Mouse (Mus musculus) lung, adult 10 weeks (tissue): ENCODE results near the gene Tlcd2. TPM values are rescaled to one million over a fixed set of nuclear protein-coding genes. Genes with fewer than 3 reads are reported as not detected.

Experiments used
- polyA plus RNA-seq: library from polyadenylated mRNA; stranded (reverse); fragments of 350-450 nt; fragmentation: Illumina TruSeq; extraction: RNeasy Lipid Tissue Mini Kit (QIAGEN cat#74804); gene quantifications from one replicate; pipeline ENCODE4 v1.2.3, GENCODE M21; 2014; ENCODE audit warnings: low read depth, low replicate concordance; ENCODE audit not compliant: insufficient read depth

Tlcd2 gene
- 5.9 TPM for polyA plus RNA-seq

DNA sequence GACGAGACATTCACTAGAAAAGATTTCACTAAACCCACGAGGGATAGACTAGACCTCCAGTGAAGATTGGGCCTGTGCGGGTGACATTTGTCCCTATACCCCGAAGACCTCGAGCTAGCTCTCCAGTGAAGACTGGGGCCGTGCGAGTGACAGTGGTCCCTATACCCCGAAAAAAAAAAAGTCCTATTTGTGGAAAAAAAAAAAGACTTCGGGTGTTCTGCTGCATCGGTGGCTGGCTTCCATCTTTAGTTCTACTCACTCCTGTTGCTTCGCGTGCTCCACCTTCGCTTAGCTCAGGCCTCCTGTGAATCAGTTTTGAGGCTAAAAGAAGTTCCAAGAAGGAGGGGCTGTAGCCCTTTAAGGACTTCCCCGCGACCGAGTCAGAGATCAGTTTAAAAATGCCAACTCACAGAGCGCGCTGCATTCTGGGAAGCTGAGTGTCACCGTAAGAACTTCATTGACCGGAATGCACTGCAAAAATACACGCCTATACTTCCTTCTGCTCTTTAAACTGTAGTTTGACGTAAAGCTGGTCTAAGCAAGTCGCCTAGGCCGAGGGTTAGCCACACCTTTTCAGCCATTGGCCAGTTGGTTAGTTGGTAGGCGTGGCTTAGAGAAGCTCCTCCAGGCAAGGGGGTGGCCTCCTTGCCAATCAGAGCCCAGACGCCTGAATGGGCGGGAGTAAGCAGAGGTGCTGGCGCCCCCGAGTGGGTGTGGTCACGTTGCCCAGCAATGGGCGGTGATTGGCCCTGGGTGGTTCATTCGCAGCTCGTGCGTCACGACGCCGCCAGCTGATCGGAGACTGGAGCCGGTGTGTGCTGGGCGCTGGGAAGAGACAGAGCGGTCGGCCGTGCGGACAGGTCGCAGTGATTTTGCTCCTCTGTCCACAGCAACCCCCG, at the start of gene Tlcd2:
Gene Tlcd2 (plus strand): TSS at position 872 of the 899 bp plus-strand sequence.

GRCm38 (mm10) chr11:75422013-75422792, 39.3 kb upstream of the Tlcd2 start, which contains the start of gene Serpinf1:
Gene Serpinf1, minus strand, starts transcription at chr11:75422701.

GRCm38 (mm10) chr11:75439363-75439762, 22.2 kb upstream of the Tlcd2 start, which contains the start of gene Serpinf2:
Gene Serpinf2, minus strand, starts transcription at chr11:75439591.

DNA sequence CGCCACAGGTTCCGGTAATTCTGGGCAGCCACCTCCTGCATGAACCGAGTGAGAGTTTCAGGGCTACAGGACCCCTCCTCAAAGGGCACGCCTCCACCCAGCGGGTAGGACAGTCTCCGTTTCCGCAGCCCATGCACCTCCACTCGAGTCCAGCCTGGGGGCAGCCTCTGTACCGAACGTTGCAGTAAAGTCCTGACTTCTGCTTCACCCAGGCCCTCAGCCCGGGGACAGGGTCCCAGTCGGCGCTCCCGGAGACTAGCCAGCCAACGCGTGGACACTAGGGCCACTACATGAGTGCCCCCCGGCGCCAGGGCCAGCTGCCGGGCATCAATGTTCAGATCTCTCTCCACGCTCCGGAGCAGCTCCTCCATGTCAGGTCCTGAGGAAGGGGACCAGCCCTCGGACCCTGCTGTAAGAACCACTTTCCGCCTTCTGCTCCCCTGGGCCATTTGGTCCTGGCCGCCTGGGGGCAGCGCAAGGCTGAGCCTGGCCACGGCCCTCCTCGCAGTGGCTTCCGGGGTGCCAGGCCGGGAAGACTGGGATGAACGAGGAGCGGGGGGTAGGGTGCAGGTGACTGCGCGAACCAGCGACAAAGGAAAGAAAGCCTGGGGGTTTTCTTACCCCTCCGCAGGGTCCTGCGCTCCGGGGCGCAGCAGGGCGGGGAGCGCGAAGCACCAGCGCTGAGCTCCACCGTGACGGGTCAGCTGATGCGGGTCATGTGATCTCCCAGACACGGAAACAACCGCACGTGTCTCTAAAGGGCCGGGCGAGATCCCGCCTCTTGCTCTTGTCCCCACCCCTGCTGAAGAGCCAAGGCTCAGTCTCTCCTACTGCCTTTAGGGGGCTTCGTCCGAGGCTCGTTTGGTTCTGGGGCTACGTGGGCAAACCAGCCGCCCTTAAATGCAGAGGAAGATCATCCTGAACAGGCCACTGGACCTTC, 7.3 kb upstream of the Tlcd2 start, which contains the start of gene Wdr81:
Gene Wdr81 (minus strand): TSS at position 727 of the 940 bp plus-strand sequence.

GRCm38 (mm10) chr11:75486601-75487285, 25.2 kb downstream of the Tlcd2 start, which contains the start of gene Prpf8:
Gene Prpf8, plus strand, starts transcription at chr11:75486816.

DNA sequence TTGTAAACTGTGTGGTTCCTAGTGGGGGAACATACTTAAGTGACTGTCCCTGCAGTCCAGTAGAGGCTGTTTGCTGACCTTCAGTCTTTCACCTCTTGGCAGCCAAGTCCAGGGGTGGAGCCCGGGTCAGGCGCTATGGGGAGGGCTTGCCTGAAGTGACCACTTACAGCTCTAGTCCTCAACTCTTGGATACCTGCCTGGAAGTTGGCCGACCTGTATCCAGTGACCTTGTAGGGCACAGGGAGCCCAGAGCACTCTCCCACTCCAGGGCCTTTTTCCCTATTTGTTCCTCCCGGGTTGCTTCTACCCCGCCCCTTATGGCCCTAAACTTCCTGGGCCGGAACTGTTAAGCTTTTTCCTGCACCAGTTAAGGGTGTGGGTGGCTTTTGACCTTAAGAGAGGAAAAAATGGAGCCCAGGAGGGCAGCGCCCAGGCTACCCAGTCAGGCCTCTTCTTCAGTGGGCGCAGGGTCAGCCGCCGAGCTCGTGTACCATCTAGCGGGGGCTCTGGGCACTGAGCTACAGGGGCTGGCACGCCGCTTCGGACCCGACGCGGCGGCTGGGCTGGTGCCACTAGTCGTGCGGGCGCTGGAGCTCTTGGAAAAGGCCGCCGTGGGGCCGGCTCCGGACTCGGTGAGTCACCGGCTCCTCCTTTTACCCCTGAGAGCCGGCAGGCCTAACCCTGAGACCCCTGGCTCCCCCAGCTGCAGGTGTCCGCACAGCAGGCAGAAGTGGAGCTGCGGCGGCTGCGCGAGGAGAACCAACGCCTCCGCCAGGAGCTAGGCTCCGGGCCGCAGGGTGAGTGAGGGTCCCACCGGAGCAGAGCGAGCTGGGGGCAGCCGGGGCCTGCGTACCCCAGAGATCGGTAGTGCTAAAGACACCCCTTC, 48.5 kb downstream of the Tlcd2 start, which contains the start of gene Rilp:
Gene Rilp (plus strand): TSS at position 354 of the 886 bp plus-strand sequence.

DNA sequence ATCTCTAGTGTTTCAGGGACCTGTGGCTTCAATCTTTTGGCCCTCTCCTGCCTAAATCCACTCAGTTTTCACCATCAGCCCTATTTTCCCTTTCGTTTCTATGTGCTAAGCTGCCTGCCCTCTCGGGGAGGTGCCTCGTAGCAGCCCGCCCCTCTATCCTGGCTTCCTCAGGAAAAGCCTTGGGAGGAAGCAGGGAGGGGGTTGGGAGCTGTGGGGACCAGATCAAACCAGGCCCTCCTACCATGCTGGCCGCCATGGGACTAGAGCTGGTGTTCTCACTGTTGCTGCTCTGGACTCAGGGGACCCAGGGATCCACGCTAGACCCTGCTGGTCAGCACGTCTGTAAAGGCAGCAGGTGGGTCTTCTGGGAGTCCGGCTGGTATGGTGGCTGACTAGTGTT, 51.8 kb downstream of the Tlcd2 start, which contains the start of gene Scarf1:
Gene Scarf1 (plus strand): TSS at position 205 of the 400 bp plus-strand sequence.

Other genes starting within 250 kb of the Tlcd2 start
- gene Rpa1, start 113.4 kb upstream of the Tlcd2 start, polyA plus RNA-seq: 27.4 TPM
- gene Smyd4, start 113.3 kb upstream of the Tlcd2 start, polyA plus RNA-seq: 2.6 TPM
- gene Serpinf1, start 39.0 kb upstream of the Tlcd2 start, polyA plus RNA-seq: 48.5 TPM
- 0.24 TPM for gene Serpinf2, start 22.1 kb upstream of the Tlcd2 start, polyA plus RNA-seq
- 9.8 TPM for gene Wdr81, start 7.0 kb upstream of the Tlcd2 start, polyA plus RNA-seq
- 25.0 TPM for gene Prpf8, start 25.1 kb downstream of the Tlcd2 start, polyA plus RNA-seq
- gene Rilp, start 48.4 kb downstream of the Tlcd2 start, polyA plus RNA-seq: 13.1 TPM
- 17.8 TPM for gene Scarf1, start 51.8 kb downstream of the Tlcd2 start, polyA plus RNA-seq
- gene Slc43a2, start 70.0 kb downstream of the Tlcd2 start, polyA plus RNA-seq: 20.6 TPM
- gene Pitpna, start 126.4 kb downstream of the Tlcd2 start, polyA plus RNA-seq: 104 TPM
- gene Inpp5k, start 169.3 kb downstream of the Tlcd2 start, polyA plus RNA-seq: 40.8 TPM
- gene Myo1c, start 188.8 kb downstream of the Tlcd2 start, polyA plus RNA-seq: 87.1 TPM
- gene Crk, start 217.5 kb downstream of the Tlcd2 start, polyA plus RNA-seq: 59.3 TPM